In the genomic region with DNA sequence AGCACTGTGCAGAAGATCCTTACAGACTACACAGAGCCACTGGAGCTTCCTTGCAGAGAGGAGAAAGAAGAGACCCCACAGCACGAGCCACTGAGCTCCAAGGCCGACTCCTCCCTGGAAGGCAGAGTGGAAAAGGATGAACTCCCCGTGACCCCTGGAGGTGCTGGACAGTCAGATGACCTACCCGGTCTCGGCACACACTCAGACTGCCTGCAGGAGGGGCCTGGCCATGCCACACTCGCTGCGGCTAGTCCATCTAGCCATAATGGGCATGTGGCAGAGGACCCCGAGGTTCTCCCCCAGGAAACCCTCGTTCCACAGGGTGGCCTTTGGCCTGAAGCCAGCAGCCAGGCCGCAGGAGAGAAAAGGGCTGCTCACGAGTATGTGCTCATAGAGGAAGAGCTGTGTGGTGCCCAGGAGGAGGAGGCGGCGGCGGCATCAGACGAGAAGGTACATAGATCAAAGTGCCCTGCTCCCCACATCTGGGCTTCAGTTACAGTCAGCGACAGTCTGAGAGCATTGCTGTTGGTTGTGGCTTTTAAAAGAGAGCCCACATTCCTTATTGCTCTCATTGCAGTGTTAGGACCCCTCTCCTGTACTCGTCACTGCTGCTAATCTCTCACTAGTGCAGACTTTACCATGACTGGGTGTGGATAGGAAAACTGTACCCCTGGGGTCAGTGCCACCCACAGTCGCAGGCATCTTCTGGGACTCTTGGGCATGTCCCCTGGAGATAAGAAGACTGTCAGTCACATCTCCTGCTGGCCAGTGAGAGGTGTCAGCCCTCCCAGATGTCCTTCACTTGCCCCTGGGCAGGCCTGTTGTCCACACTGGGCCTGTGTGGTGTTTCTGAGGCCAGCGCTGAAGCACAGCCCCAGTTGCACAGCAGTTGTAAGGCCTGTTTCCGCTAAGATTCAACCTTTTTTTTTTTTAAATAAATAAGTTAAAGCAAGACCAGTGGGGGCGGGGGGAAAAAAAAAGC, we compare ENCODE assay signal across 11 mouse cellular contexts. TPM values are rescaled to one million over a fixed set of nuclear protein-coding genes. Genes with fewer than 3 reads are reported as not detected.
DNase-seq lines count a peak whose midpoint lies in the region; ATAC-seq and TF ChIP-seq lines count a peak whose summit lies in the region.
"Had no signal": no experiment of that assay in that cellular context is flagged by ENCODE, and none has a peak within 500 bp of the region (broad histone marks: within the 10 kb centered on the region; RNA-seq: fewer than 3 reads in every experiment).

No protein-coding gene starts in this region.

- intact Hi-C loops in gastrocnemius, adult 2 months (cut with DNase I) = no loop called here
- intact Hi-C loops in gastrocnemius, postnatal 36 days (cut with DNase I) = no loop called here

- H3K4me3 ChIP-seq in gastrocnemius, adult 2 months = no peak overlapping the region

- no peak for TF ChIP-seq CTCF in gastrocnemius, adult 2 months (IDR thresholded peaks at IDR 0.05)

- peak; percentile 55 for DNase-seq in gastrocnemius, adult 2 months
- no peak for DNase-seq in gastrocnemius, postnatal 36 days
- DNase-seq in Muller cell, postnatal 12 days (ENCODE audit: inconsistent ontology term) = peak; percentile 24
- peak; percentile 45 for DNase-seq in heart, postnatal 4 days
- peak; percentile 53 for DNase-seq in naive thymus-derived CD4-positive, alpha-beta T cell, adult 2 months (ENCODE audit: low read depth)
- no peak for DNase-seq in urinary bladder, adult 18-20 months (ENCODE audit: low spot score in 2 of 2)
- no peak for DNase-seq in right cerebral cortex, postnatal 14 days

- H3K27ac ChIP-seq in gastrocnemius, adult 2 months = no peak overlapping the region

- ATAC-seq in megakaryocyte progenitor cell, adult 5-6 weeks (replicated peaks; ENCODE audit: poor library complexity) = no peak
- ATAC-seq: activated CD4-positive, CD25-positive, alpha-beta regulatory T cell, adult 4 months had no signal

RNA-seq across cellular contexts. Expression of a gene that starts 15.5 kb away (rescaled TPM):
- total RNA-seq in gastrocnemius, adult 2 months (2021) = 1 to 10 TPM; 5.8 to 8.2 TPM
- 1 to 10 TPM; 5.0 to 5.9 TPM for total RNA-seq in gastrocnemius, postnatal 36 days (2021)
- 10 to 100 TPM; 10.1 to 11.3 TPM for total RNA-seq in heart, postnatal 4 days (2021)
- 12.9 and 15.2 TPM in 2 replicates for total RNA-seq in megakaryocyte progenitor cell, adult 5-6 weeks (2015)
- 12.3 and 25.9 TPM in 2 replicates for total RNA-seq in megakaryocyte progenitor cell, adult 5-6 weeks (2017)

RNA-seq across cellular contexts. Expression of a gene that starts 32.4 kb away (rescaled TPM):
- total RNA-seq in gastrocnemius, adult 2 months (2021) = under 1 TPM in 1 of 2 experiments, not detected in 1; 0.15 TPM
- under 1 TPM in 1 of 2 experiments, not detected in 1; 0.20 TPM for total RNA-seq in gastrocnemius, postnatal 36 days (2021)
- under 1 TPM in 1 of 2 experiments, not detected in 1; 0.17 TPM for total RNA-seq in heart, postnatal 4 days (2021)
- not detected in 2 replicates for total RNA-seq in megakaryocyte progenitor cell, adult 5-6 weeks (2015)
- total RNA-seq in megakaryocyte progenitor cell, adult 5-6 weeks (2017) = not detected in 2 replicates
- total RNA-seq: CH12.LX; monocyte, adult 5-6 weeks had no signal

RNA-seq across cellular contexts. Expression of a gene that starts 41.8 kb away (rescaled TPM):
- total RNA-seq in gastrocnemius, adult 2 months (2021) = 10 to 100 TPM; 45.9 to 52.0 TPM
- 10 to 100 TPM; 42.8 to 50.6 TPM for total RNA-seq in gastrocnemius, postnatal 36 days (2021)
- 10 to 100 TPM; 26.1 to 26.8 TPM for total RNA-seq in heart, postnatal 4 days (2021)
- 10.6 and 12.2 TPM in 2 replicates for total RNA-seq in megakaryocyte progenitor cell, adult 5-6 weeks (2015)
- 13.5 and 27.0 TPM in 2 replicates for total RNA-seq in megakaryocyte progenitor cell, adult 5-6 weeks (2017)

Comparison
In these comparisons a context has a peak if more than half of its experiments do, and no peak if none do; other contexts are left out.
1. DNase-seq: peak in gastrocnemius, adult 2 months (single experiment), Muller cell, postnatal 12 days (single experiment), heart, postnatal 4 days (single experiment) and naive thymus-derived CD4-positive, alpha-beta T cell, adult 2 months (single experiment); none in gastrocnemius, postnatal 36 days (0 of 2), urinary bladder, adult 18-20 months (0 of 2) and right cerebral cortex, postnatal 14 days (single experiment).